Mouse (Mus musculus) adrenal gland, postnatal 36 days (tissue): Measurements from ENCODE around the gene Ppp2r1b. TPM values are rescaled to one million over a fixed set of nuclear protein-coding genes. Genes with fewer than 3 reads are reported as not detected.
"Not testable (repeated sequence)": the region's sequence is repeated elsewhere in the genome, so short reads cannot be mapped to it uniquely, and the experiment has no call there.

Experiments used
- DNase-seq, 2 experiments: peaks; one replicate each; pipeline ENCODE4 v3.0.0; 2021; ENCODE audit warnings: mixed read lengths in 1 of 2
- long read RNA-seq, 2 experiments: library from polyadenylated mRNA; stranded (forward); transcript quantifications; one replicate each; pipeline ENCODE4 v2.0.0; 2021; ENCODE audit warnings: borderline sequencing depth in 2 of 2
- total RNA-seq, 2 experiments: library from RNA; stranded (reverse); gene quantifications; 2 replicates each; pipeline ENCODE4 v1.2.3; 2021

Gene Ppp2r1b
- total RNA-seq: 10 to 100 TPM; 35.4 to 35.7 TPM
- long read RNA-seq, experiment 1, transcript Ppp2r1b-202 (15 exons, 3,430 nt): major isoform, 37 of 48 reads
- long read RNA-seq, experiment 1, partial matches to known transcripts: 3 of 48 reads
- long read RNA-seq, experiment 1, other reads (novel, unspliced or antisense): 8 of 48 reads
- long read RNA-seq, experiment 2, transcript Ppp2r1b-202 (15 exons, 3,430 nt): major isoform, 14 of 17 reads
- long read RNA-seq, experiment 2, partial matches to known transcripts: 1 of 17 reads
- long read RNA-seq, experiment 2, other reads (novel, unspliced or antisense): 2 of 17 reads

- no peak for DNase-seq
Observed at GRCm38 (mm10) chr9:50845081-50845480, at the start of gene Ppp2r1b. Gene Ppp2r1b (plus strand): TSS chr9:50845301.

DNA sequence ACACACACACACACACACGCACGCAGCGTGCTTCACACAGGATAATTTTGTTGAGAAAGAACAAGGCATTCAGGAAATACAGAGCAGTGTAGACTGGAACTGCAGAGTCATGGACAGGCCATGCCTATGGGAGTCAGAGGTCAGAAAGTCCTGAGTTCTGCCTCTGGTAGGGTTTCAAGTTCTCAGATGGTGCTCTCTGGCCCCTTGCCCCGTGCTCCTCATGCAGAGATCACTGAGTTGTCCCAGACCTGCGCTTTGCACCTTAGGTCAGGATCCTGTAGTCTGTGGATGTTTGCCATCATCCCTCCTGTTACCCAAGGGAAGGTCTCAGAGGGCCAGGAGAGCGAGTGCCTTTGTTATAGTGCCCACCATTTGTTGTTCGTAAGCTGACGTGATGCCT lies 48.3 kb upstream of the Ppp2r1b start:
- DNase-seq: peak in 1 of 2 experiments; percentile 15

GRCm38 (mm10) chr9:50797641-50798040 lies 47.5 kb upstream of the Ppp2r1b start:
- DNase-seq: no peak

DNA sequence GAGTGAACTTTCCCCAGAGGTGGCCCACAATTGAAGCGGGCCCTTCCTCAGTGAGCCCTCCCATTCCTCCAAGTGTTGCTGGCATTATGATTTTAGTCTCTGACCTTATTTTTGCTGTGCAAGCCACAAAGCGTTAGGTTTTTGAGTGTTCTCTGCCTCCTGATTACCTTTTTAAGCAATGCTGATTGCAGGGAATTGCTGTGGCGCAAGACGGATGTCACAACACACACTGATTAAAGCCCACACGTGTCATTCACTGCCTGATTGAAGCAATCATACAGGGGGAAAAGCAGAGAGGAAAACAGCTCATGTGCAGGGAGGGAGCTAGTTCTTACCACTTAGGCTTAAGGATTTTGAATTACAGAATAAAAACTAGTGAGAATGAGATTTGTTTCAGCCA lies 46.7 kb upstream of the Ppp2r1b start:
- peak; percentile 23 to 66 for DNase-seq

DNA sequence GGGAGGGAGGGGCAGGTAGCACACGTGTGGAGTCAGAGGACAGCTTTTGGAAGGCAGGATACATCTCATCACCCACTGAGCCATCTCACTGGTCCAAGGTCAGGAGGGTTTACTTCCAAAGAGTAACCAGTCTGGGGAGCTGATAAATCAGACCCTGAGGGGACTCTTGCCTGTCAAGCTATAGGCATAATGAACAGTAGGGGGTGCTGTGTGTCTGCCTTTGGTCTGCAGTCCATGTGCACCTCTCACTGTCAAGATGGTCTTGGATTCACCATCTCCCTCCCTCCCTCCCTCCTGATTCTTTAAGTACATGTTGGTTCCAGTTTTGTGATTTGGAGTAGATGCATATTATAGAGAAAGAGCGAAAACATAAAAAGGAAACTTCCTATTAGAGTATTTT lies 44.1 kb upstream of the Ppp2r1b start:
- peak; percentile 32 to 54 for DNase-seq

DNA sequence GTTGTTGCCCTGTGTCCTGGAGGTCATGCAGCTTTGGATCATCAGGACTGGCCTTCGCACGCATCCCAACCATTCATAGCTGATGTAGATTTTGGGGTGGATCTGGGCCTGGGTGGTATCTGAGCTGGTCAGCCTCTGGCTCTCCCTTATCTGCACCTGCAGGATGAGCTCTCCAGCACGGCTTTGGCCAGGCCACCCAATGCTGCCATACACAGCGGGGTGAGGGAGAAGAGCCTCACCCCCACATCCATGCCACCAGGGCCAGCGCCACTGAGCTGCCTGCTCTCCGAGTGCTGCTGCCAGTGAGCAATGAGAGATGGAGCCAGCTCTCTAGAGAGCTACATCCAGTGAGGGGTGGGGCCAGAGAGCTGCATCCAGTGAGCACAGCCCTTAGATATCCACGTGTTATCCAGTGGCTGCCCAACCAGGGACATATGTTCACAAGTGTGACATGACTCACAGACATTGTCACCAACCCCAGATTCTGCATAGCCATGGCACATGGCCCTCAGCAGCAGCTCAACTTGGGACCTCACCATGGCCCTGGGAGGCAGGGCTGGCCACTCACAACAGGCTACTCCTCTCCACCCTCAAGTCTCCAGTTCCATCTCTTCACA lies 41.9 kb upstream of the Ppp2r1b start:
- no peak for DNase-seq

- peak in 1 of 2 experiments; percentile 12 for DNase-seq
Observed at GRCm38 (mm10) chr9:50808471-50808870, 36.6 kb upstream of the Ppp2r1b start.

- DNase-seq: peak in 1 of 2 experiments; percentile 29
Observed at GRCm38 (mm10) chr9:50809146-50809545, 36.0 kb upstream of the Ppp2r1b start.

DNA sequence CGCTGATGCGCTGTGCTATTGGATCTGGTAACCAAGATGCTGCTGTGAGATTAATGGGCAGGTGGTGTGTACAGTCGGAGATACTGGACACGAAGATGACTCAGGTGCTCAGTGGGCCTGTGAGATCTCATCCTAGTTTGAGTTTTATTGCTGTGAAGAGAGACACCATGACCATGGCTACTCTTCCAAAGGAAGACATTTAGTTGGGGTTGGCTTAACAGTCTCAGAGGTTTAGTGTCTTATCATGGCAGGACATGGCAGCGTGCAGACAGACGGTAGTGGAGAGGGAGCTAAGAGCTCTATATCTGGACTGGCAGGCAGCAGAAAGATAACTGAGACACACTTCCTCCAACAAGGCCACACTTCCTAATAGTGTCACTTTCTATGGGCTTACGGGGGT lies 33.9 kb upstream of the Ppp2r1b start:
- DNase-seq: no peak

GRCm38 (mm10) chr9:50811746-50812145 lies 33.4 kb upstream of the Ppp2r1b start:
- no peak for DNase-seq

DNA sequence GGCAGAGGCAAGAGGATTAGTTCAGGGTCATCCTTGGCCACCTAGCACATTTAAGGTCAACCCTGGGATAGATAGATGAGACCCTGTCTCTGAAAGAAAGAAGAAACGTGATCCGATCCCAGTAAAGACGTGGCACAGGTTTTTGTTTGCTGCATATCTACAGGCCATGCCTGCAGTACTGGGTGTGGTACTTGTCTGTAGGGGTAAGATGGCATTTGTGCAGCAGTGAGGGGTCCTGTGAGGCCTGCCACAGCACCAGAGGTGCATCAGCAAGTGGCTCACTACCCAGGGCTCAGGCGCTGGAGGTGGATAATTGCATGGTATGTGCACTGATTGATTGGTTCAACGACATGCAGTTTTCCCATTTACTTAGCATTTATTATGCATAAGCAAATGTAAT lies 31.3 kb upstream of the Ppp2r1b start:
- no peak for DNase-seq

DNA sequence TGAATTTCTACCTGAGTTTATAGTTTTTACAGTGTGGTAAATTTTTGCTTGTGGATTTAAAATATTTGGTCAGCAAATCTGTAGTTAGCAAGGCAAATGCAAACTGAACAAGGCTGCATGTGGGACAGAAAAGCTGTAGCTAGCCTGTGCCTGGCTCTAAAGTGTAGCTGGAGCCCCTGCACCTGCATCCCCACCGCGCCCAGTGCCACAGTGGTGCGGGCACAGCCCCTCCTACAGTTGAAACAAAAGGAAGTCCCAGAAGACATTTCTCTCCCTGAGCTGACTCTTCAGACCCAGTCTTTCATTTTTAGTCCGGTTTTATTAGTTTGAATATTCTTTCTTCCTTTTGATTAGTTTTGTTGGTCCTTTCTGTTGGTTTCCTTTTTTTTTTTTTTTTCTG lies 29.4 kb upstream of the Ppp2r1b start:
- DNase-seq: no peak

DNA sequence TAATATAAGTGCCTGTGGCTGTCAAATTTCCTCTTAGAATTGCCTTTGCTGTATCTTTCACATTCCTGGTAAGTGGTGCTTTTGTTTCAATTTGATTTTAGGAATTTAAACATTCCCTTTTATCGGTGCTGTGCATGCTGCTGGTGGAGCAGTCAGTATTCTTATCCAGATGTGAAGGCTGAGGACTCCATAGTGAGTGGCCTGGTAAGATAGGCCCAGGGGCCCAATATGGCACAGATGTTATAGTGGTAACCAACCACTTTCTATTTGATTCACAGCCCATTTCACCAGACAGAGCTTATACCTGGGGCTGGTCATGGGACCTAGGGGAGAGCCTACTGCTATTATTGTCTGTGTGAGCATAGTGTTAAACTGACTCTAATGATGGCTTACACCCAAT lies 28.6 kb upstream of the Ppp2r1b start:
- no peak for DNase-seq

GRCm38 (mm10) chr9:50818050-50818449 lies 27.1 kb upstream of the Ppp2r1b start:
- DNase-seq: no peak

DNA sequence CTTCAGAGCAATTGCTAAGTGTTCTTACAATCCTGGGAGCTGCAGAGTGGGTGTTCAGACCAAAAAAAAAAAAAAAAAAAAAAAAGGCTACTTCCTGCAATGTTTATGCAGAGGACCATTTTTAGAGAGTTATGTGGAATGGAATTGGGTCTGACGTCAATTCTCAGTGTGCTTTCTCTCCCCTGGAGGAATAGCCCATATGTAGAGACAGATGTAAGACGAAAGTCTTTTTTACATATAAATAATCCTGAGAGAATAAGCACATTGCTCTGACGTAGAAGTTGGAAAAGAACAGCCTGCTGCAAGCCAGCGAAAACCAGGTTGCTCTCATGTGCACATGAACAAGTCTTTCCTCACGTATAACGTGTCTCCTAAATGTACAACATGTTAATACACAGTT lies 25.4 kb upstream of the Ppp2r1b start:
- no peak for DNase-seq

- DNase-seq: no peak
Observed at GRCm38 (mm10) chr9:50821651-50822050, 23.4 kb upstream of the Ppp2r1b start.

- no peak for DNase-seq
Observed at GRCm38 (mm10) chr9:50822216-50822615, 22.9 kb upstream of the Ppp2r1b start.

DNA sequence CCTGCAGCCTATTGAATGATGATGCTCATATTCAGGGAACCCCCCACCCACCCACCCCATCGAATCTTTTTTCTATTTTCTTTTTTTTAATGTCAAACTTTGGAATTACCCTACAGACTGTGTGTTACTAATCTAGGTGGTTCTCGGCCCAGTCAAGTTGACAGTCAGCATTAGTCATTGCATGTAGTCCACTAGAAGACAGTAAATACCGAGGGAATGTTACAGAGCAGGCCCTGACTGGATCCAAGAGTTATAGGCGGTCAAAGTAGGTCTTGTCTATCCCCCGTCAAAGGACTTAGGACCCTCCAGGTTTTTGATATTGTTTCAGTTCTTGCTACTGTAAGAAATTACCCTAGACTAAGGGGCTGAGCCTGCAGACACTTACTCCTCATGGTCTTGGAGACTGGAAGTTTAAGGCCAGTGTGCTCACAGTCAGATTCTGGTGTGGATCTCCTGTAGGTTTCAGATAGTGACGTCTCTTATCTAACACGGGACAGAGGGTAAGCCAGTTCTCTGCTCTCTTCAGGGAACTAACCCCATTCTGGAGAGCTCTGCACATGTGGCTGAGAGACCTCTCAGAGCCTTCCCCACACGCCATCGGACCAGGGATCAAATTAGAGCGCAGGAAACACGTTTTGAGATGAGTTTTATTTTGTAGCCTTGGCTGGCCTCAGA lies 21.2 kb upstream of the Ppp2r1b start:
- DNase-seq: no peak

- DNase-seq: no peak
Observed at GRCm38 (mm10) chr9:50831514-50831913, 13.6 kb upstream of the Ppp2r1b start.

DNA sequence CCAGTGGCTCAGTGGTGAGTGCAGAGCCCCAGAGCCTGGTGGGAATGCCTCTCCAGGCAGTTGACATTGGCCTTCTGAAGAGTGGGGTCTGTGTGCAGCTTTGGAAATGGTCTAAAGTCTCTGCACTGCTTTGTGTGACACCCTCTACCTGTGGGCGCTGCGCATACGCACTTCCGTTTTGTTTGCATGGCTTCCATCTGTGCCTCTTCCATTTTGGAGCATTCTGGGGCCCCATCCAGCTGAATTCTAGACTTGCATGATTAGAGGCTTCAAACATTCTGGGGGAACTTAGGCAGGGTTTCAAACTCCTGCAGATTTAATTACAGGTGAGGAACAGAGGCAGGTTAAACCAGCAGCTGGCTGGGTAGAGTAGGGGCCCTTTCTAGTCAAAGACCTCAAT lies 12.9 kb upstream of the Ppp2r1b start:
- no peak for DNase-seq

- not testable (repeated sequence) for DNase-seq
Observed at GRCm38 (mm10) chr9:50832582-50832981, 12.5 kb upstream of the Ppp2r1b start.

- no peak for DNase-seq
Observed at GRCm38 (mm10) chr9:50833786-50834185, 11.3 kb upstream of the Ppp2r1b start.

DNA sequence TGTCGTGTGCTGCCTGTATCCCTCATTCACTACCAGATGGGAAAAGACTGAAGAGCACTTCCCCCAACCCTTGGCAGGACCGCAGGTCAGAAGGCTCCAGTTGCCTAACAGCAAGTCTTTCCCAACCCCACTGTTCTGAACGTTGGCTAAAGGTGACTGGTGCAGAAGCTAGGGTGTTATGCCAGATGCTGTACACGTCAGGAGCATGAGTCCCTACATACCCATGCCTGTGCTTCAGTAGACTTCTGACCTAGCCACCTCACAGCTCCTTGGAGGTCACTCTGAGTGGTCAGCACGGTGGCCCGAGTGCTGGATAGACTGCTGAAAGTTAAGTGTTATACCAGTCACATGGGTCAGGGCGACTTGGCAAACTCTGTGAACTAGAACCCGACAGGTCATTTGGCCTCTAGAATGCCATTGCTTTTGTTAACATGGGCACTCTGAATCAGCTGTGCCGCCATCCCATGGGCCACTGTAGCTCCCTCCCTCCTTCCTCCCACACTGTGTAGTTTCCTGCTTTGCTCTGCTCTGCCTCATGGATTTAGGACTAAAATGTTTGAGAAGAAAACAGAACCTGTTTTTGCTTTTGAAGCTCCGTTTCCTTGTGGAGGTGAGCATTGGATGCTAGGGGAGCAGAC lies 9.9 kb upstream of the Ppp2r1b start:
- DNase-seq: peak; percentile 40 to 52
